Mouse (Mus musculus) limb, embryonic 12.5 days (tissue): ENCODE results near the gene Ptprq. TPM values are rescaled to one million over a fixed set of nuclear protein-coding genes. Genes with fewer than 3 reads are reported as not detected.

Experiments used
- ATAC-seq: fragments of 200-750 bp; cut with Nextera tagmentation; 2 replicates; pipeline ENCODE4 v1.8.0; 2017; ENCODE audit warnings: low read depth, moderate TSS enrichment; ENCODE audit not compliant: insufficient number of reproducible peaks, insufficient read depth, low FRiP score, low TSS enrichment
- H3K27ac ChIP-seq: fragments of 300-500 bp; sonication (generic); 2 replicates; pipeline ENCODE4 v1.5.1; 2016; ENCODE audit warnings: mild to moderate bottlenecking, moderate library complexity
- H3K27me3 ChIP-seq: fragments of 300-500 bp; sonication (generic); 2 replicates; pipeline ENCODE4 v1.6.1; 2016; ENCODE audit warnings: mild to moderate bottlenecking, moderate library complexity
- H3K36me3 ChIP-seq: fragments of 300-500 bp; sonication (generic); 2 replicates; pipeline ENCODE4 v1.6.1; 2016; ENCODE audit warnings: mild to moderate bottlenecking, moderate library complexity
- H3K4me1 ChIP-seq: fragments of 300-500 bp; sonication (generic); replicated peaks from 2 replicates; pipeline ENCODE4 v1.6.1; 2016
- H3K4me2 ChIP-seq: fragments of 300-500 bp; sonication (generic); 2 replicates; pipeline ENCODE4 v1.6.1; 2016; ENCODE audit warnings: mild to moderate bottlenecking, moderate library complexity
- H3K4me3 ChIP-seq: fragments of 300-500 bp; sonication (generic); replicated peaks from 2 replicates; pipeline ENCODE4 v1.5.1; 2016; ENCODE audit warnings: mild to moderate bottlenecking
- H3K9ac ChIP-seq: fragments of 300-500 bp; sonication (generic); replicated peaks from 2 replicates; pipeline ENCODE4 v1.6.1; 2016; ENCODE audit warnings: mild to moderate bottlenecking, moderate library complexity
- H3K9me3 ChIP-seq: fragments of 300-500 bp; sonication (generic); 2 replicates; pipeline ENCODE4 v1.6.1; 2016; ENCODE audit warnings: mild to moderate bottlenecking, moderate library complexity
- WGBS: fragments of 180-500 bp; shearing (Covaris S2); methylation state at CpG from one replicate; pipeline ENCODE4 v1.1.7; 2016; 5-methylcytosine and 5-hydroxymethylcytosine counted together
- polyA plus RNA-seq: library from polyadenylated mRNA; unstranded; fragments of >200 nt; fragmentation: Nextera tagmentation; extraction: Ambion mirVana; gene quantifications from 2 replicates; pipeline ENCODE4 v1.2.1, GENCODE M21; 2016

Ptprq gene
- polyA plus RNA-seq, 1 experiment from 2014 or later, result 0.21 TPM

- Histone ChIP-seq H3K4me3 (no peak overlapping the region), H3K27ac (no peak overlapping the region), H3K36me3 (no peaks in the 10 kb centered on the region), H3K9ac (no peak overlapping the region), H3K4me1 (no peaks in the 10 kb centered on the region), H3K9me3 (no peaks in the 10 kb centered on the region), H3K4me2 (no peak overlapping the region), H3K27me3 (no peaks in the 10 kb centered on the region)
- ATAC-seq, result no peak
- WGBS, result 66% methylated on average over 7 of the region's 7 CpGs
Measured at GRCm38 (mm10) chr10:107725631-107726030, 5.8 kb upstream of the Ptprq start.

- H3K27me3 ChIP-seq, result no peaks in the 10 kb centered on the region
- H3K4me3 ChIP-seq, result no peak overlapping the region
- ATAC-seq, result no peak
- no peak overlapping the region for H3K27ac ChIP-seq
- H3K4me2 ChIP-seq, result no peak overlapping the region
- no peaks in the 10 kb centered on the region for H3K36me3 ChIP-seq
- H3K4me1 ChIP-seq, result no peaks in the 10 kb centered on the region
- H3K9ac ChIP-seq, result no peak overlapping the region
- H3K9me3 ChIP-seq, result no peaks in the 10 kb centered on the region
- WGBS, result 42% methylated on average over 3 of the region's 3 CpGs
Measured at GRCm38 (mm10) chr10:107704443-107704842, 15.4 kb downstream of the Ptprq start.

GRCm38 (mm10) chr10:107700944-107701343, 18.9 kb downstream of the Ptprq start:
- no peak for ATAC-seq
- no peak overlapping the region for H3K4me3 ChIP-seq
- H3K36me3 ChIP-seq, result no peaks in the 10 kb centered on the region
- no peak overlapping the region for H3K27ac ChIP-seq
- WGBS, result 88% methylated on average over 3 of the region's 3 CpGs
- H3K27me3 ChIP-seq, result no peaks in the 10 kb centered on the region
- H3K4me2 ChIP-seq, result no peak overlapping the region
- no peaks in the 10 kb centered on the region for H3K9me3 ChIP-seq
- H3K4me1 ChIP-seq, result no peaks in the 10 kb centered on the region
- H3K9ac ChIP-seq, result no peak overlapping the region

GRCm38 (mm10) chr10:107698716-107699115, 21.1 kb downstream of the Ptprq start:
- Histone ChIP-seq H3K27me3 (no peaks in the 10 kb centered on the region), H3K36me3 (no peaks in the 10 kb centered on the region), H3K4me3 (no peak overlapping the region), H3K4me2 (no peak overlapping the region), H3K27ac (no peak overlapping the region), H3K4me1 (no peaks in the 10 kb centered on the region), H3K9ac (no peak overlapping the region), H3K9me3 (no peaks in the 10 kb centered on the region)
- 68% methylated on average over 2 of the region's 2 CpGs for WGBS
- no peak for ATAC-seq

GRCm38 (mm10) chr10:107697177-107697576, 22.7 kb downstream of the Ptprq start:
- WGBS, result 78% methylated on average over 5 of the region's 5 CpGs
- Histone ChIP-seq H3K4me1 (no peaks in the 10 kb centered on the region), H3K9me3 (no peaks in the 10 kb centered on the region), H3K27ac (no peak overlapping the region), H3K9ac (no peak overlapping the region), H3K4me2 (no peak overlapping the region), H3K27me3 (no peaks in the 10 kb centered on the region), H3K4me3 (no peak overlapping the region), H3K36me3 (no peaks in the 10 kb centered on the region)
- no peak for ATAC-seq

- no peak overlapping the region for H3K4me2 ChIP-seq
- no peak overlapping the region for H3K4me3 ChIP-seq
- no peaks in the 10 kb centered on the region for H3K9me3 ChIP-seq
- H3K9ac ChIP-seq, result no peak overlapping the region
- H3K4me1 ChIP-seq, result no peaks in the 10 kb centered on the region
- 66% methylated on average over 6 of the region's 6 CpGs for WGBS
- no peak overlapping the region for H3K27ac ChIP-seq
- no peak for ATAC-seq
- no peaks in the 10 kb centered on the region for H3K36me3 ChIP-seq
- no peaks in the 10 kb centered on the region for H3K27me3 ChIP-seq
Measured at GRCm38 (mm10) chr10:107687382-107687781, 32.5 kb downstream of the Ptprq start.

GRCm38 (mm10) chr10:107675994-107676393, 43.9 kb downstream of the Ptprq start:
- no peak overlapping the region for H3K4me3 ChIP-seq
- peak; percentile 59; the same call in 1 of the 2 replicates for ATAC-seq
- no peaks in the 10 kb centered on the region for H3K27me3 ChIP-seq
- no peak overlapping the region for H3K4me2 ChIP-seq
- no peak overlapping the region for H3K9ac ChIP-seq
- no peaks in the 10 kb centered on the region for H3K36me3 ChIP-seq
- H3K27ac ChIP-seq, result no peak overlapping the region
- H3K9me3 ChIP-seq, result no peaks in the 10 kb centered on the region
- WGBS, result 20% methylated on average over 1 of the region's 1 CpGs
- peaks cover 8% of the 10 kb centered on the region for H3K4me1 ChIP-seq

- H3K27ac ChIP-seq, result no peak overlapping the region
- no peaks in the 10 kb centered on the region for H3K4me1 ChIP-seq
- H3K36me3 ChIP-seq, result no peaks in the 10 kb centered on the region
- H3K9me3 ChIP-seq, result no peaks in the 10 kb centered on the region
- 81% methylated on average over 4 of the region's 4 CpGs for WGBS
- no peaks in the 10 kb centered on the region for H3K27me3 ChIP-seq
- H3K4me2 ChIP-seq, result no peak overlapping the region
- no peak for ATAC-seq
- H3K9ac ChIP-seq, result no peak overlapping the region
- H3K4me3 ChIP-seq, result no peak overlapping the region
Measured at GRCm38 (mm10) chr10:107668374-107669094, 51.3 kb downstream of the Ptprq start.

GRCm38 (mm10) chr10:107662372-107663065, 57.3 kb downstream of the Ptprq start:
- no peaks in the 10 kb centered on the region for H3K9me3 ChIP-seq
- no peak overlapping the region for H3K4me3 ChIP-seq
- no peak overlapping the region for H3K9ac ChIP-seq
- no peaks in the 10 kb centered on the region for H3K27me3 ChIP-seq
- H3K4me1 ChIP-seq, result no peaks in the 10 kb centered on the region
- WGBS, result 73% methylated on average over 5 of the region's 5 CpGs
- H3K36me3 ChIP-seq, result no peaks in the 10 kb centered on the region
- H3K27ac ChIP-seq, result no peak overlapping the region
- ATAC-seq, result no peak
- no peak overlapping the region for H3K4me2 ChIP-seq

- Histone ChIP-seq H3K4me2 (no peak overlapping the region), H3K27ac (no peak overlapping the region), H3K9ac (no peak overlapping the region), H3K4me3 (no peak overlapping the region), H3K9me3 (no peaks in the 10 kb centered on the region), H3K4me1 (no peaks in the 10 kb centered on the region), H3K27me3 (no peaks in the 10 kb centered on the region), H3K36me3 (no peaks in the 10 kb centered on the region)
- ATAC-seq, result no peak
- 94% methylated on average over 3 of the region's 3 CpGs for WGBS
Measured at GRCm38 (mm10) chr10:107661970-107662369, 57.9 kb downstream of the Ptprq start.

- H3K27me3 ChIP-seq, result no peaks in the 10 kb centered on the region
- H3K9me3 ChIP-seq, result no peaks in the 10 kb centered on the region
- WGBS, result 86% methylated on average over 2 of the region's 2 CpGs
- no peak overlapping the region for H3K9ac ChIP-seq
- no peaks in the 10 kb centered on the region for H3K36me3 ChIP-seq
- H3K4me3 ChIP-seq, result no peak overlapping the region
- ATAC-seq, result no peak
- H3K27ac ChIP-seq, result no peak overlapping the region
- no peaks in the 10 kb centered on the region for H3K4me1 ChIP-seq
- H3K4me2 ChIP-seq, result no peak overlapping the region
Measured at GRCm38 (mm10) chr10:107659141-107659540, 60.7 kb downstream of the Ptprq start.
